Mouse (Mus musculus) intestine, postnatal 0 days (tissue): ENCODE results near the gene Srgap1. TPM values are rescaled to one million over a fixed set of nuclear protein-coding genes. Genes with fewer than 3 reads are reported as not detected.

Experiments used
- ATAC-seq: fragments of 200-750 bp; cut with Nextera tagmentation; 2 replicates; pipeline ENCODE4 v1.8.0; 2017; ENCODE audit warnings: mild to moderate bottlenecking, moderate TSS enrichment, moderate library complexity
- H3K27ac ChIP-seq: fragments of 300-500 bp; sonication (generic); 2 replicates; pipeline ENCODE4 v1.5.1; 2014; ENCODE audit warnings: mild to moderate bottlenecking, low read depth, low read length, moderate library complexity
- H3K27me3 ChIP-seq: fragments of 300-500 bp; sonication (generic); replicated peaks from 2 replicates; pipeline ENCODE4 v1.6.1; 2014; ENCODE audit warnings: low read length, mixed read lengths; ENCODE audit not compliant: control insufficient read depth, insufficient read depth
- H3K36me3 ChIP-seq: fragments of 300-500 bp; sonication (generic); 2 replicates; pipeline ENCODE4 v1.6.1; 2014; ENCODE audit warnings: mild to moderate bottlenecking, moderate library complexity; ENCODE audit not compliant: control insufficient read depth, insufficient read depth
- H3K4me1 ChIP-seq: fragments of 300-500 bp; sonication (generic); replicated peaks from 2 replicates; pipeline ENCODE4 v1.6.1; 2014; ENCODE audit warnings: antibody characterized with exemption, low read length, mixed read lengths; ENCODE audit not compliant: control insufficient read depth, insufficient read depth
- H3K4me2 ChIP-seq: fragments of 300-500 bp; sonication (generic); replicated peaks from 2 replicates; pipeline ENCODE4 v1.6.1; 2014; ENCODE audit warnings: low read depth, mild to moderate bottlenecking, moderate library complexity
- H3K4me3 ChIP-seq: fragments of 300-500 bp; sonication (generic); 2 replicates; pipeline ENCODE4 v1.5.1; 2014; ENCODE audit warnings: low read depth, low read length
- H3K9ac ChIP-seq: fragments of 300-500 bp; sonication (generic); 2 replicates; pipeline ENCODE4 v1.6.1; 2014; ENCODE audit warnings: mild to moderate bottlenecking, low read depth, low read length
- H3K9me3 ChIP-seq: fragments of 300-500 bp; sonication (generic); 2 replicates; pipeline ENCODE4 v1.6.1; 2016; ENCODE audit warnings: mixed run types; ENCODE audit not compliant: control insufficient read depth
- CTCF ChIP-seq: sonication (generic); IDR thresholded peaks from 2 replicates; pipeline ENCODE4 v1.5.1; 2016; ENCODE audit warnings: low read depth, mild to moderate bottlenecking, control low read depth, antibody characterized with exemption, moderate library complexity
- WGBS: fragments of 180-500 bp; shearing (Covaris S2); extraction: QIAGEN DNeasy Blood & Tissue Kit; methylation state at CpG from one replicate; pipeline ENCODE4 v1.1.7; 2014; 5-methylcytosine and 5-hydroxymethylcytosine counted together
- polyA plus RNA-seq: library from polyadenylated mRNA; unstranded; fragments of >200 nt; fragmentation: Nextera tagmentation; extraction: Ambion mirVana; gene quantifications from 2 replicates; pipeline ENCODE4 v1.2.1, GENCODE M21; 2015

Srgap1 gene
- 2.6 and 3.3 TPM in 2 replicates for polyA plus RNA-seq

- Histone ChIP-seq H3K27ac (peak within 1 kb of the TSS; percentile 71), H3K9ac (peak within 1 kb of the TSS; percentile 73), H3K36me3 (no peaks in the 10 kb centered on the region), H3K9me3 (no peaks in the 10 kb centered on the region), H3K4me2 (peak within 1 kb of the TSS; percentile 90), H3K4me1 (no peaks in the 10 kb centered on the region), H3K27me3 (0 out of 2 replicates have a peak, but pooled peaks cover 3% of the 10 kb centered on the region), H3K4me3 (peak within 1 kb of the TSS; percentile 79)
- ATAC-seq: peak; percentile 71
- 2% methylated on average over 53 of the region's 79 CpGs for WGBS
- TF ChIP-seq CTCF: no peak
Measured at GRCm38 (mm10) chr10:122046904-122047726, at the start of gene Srgap1. TSS of gene Srgap1 (minus strand) at chr10:122047315.

GRCm38 (mm10) chr10:122096462-122096979 lies 49.4 kb upstream of the Srgap1 start:
- H3K4me3 ChIP-seq: peak overlapping the region; percentile 72
- TF ChIP-seq CTCF: no peak
- peak; percentile 84 for ATAC-seq
- peak overlapping the region; percentile 94 for H3K27ac ChIP-seq
- no peaks in the 10 kb centered on the region for H3K36me3 ChIP-seq
- no peaks in the 10 kb centered on the region for H3K27me3 ChIP-seq
- H3K9ac ChIP-seq: peak overlapping the region; percentile 76
- peak overlapping the region; percentile 82 for H3K4me2 ChIP-seq
- no peaks in the 10 kb centered on the region for H3K9me3 ChIP-seq
- H3K4me1 ChIP-seq: peaks cover 3% of the 10 kb centered on the region; the same call in 1 of the 2 replicates
- under 1% methylated on average over 48 of the region's 48 CpGs for WGBS

- TF ChIP-seq CTCF: peak; percentile 29
- Histone ChIP-seq H3K27ac (no peak overlapping the region), H3K4me1 (no peaks in the 10 kb centered on the region), H3K9me3 (peaks cover 12% of the 10 kb centered on the region; the same call in 1 of the 2 replicates), H3K36me3 (peaks cover 29% of the 10 kb centered on the region), H3K9ac (no peak overlapping the region), H3K4me2 (no peak overlapping the region), H3K27me3 (no peaks in the 10 kb centered on the region), H3K4me3 (no peak overlapping the region)
- no peak for ATAC-seq
- WGBS: 95% methylated on average over 1 of the region's 1 CpGs
Measured at GRCm38 (mm10) chr10:122090472-122090871, 43.4 kb upstream of the Srgap1 start.

GRCm38 (mm10) chr10:122081352-122081751 lies 34.2 kb upstream of the Srgap1 start:
- no peak for TF ChIP-seq CTCF
- no peak for ATAC-seq
- no peaks in the 10 kb centered on the region for H3K4me1 ChIP-seq

GRCm38 (mm10) chr10:122069153-122069552 lies 22.0 kb upstream of the Srgap1 start:
- Histone ChIP-seq H3K27ac (no peak overlapping the region), H3K4me2 (no peak overlapping the region), H3K36me3 (no peaks in the 10 kb centered on the region), H3K4me3 (no peak overlapping the region), H3K9ac (no peak overlapping the region), H3K4me1 (no peaks in the 10 kb centered on the region), H3K9me3 (no peaks in the 10 kb centered on the region), H3K27me3 (no peaks in the 10 kb centered on the region)
- no peak for ATAC-seq
- peak; percentile 49 for TF ChIP-seq CTCF

More at GRCm38 (mm10) chr10:122081352-122081751, 34.2 kb upstream of the Srgap1 start:
- H3K27ac ChIP-seq: no peak overlapping the region
- no peak overlapping the region for H3K9ac ChIP-seq
- no peaks in the 10 kb centered on the region for H3K27me3 ChIP-seq
- no peak overlapping the region for H3K4me3 ChIP-seq
- H3K36me3 ChIP-seq: no peaks in the 10 kb centered on the region; the same call in 1 of the 2 replicates
- H3K9me3 ChIP-seq: no peaks in the 10 kb centered on the region
- 91% methylated on average over 1 of the region's 1 CpGs for WGBS
- H3K4me2 ChIP-seq: no peak overlapping the region

- Histone ChIP-seq H3K27me3 (no peaks in the 10 kb centered on the region), H3K4me2 (no peak overlapping the region), H3K9ac (no peak overlapping the region), H3K4me1 (no peaks in the 10 kb centered on the region), H3K27ac (no peak overlapping the region), H3K4me3 (no peak overlapping the region), H3K9me3 (no peaks in the 10 kb centered on the region), H3K36me3 (no peaks in the 10 kb centered on the region)
- no peak for TF ChIP-seq CTCF
- 91% methylated on average over 6 of the region's 6 CpGs for WGBS
- ATAC-seq: no peak
Measured at GRCm38 (mm10) chr10:122055826-122056225, 8.7 kb upstream of the Srgap1 start.
